ENCODE assay signal across 8 mouse cellular contexts in genomic region chr4:120404247-120404646, GRCm38 (mm10). TPM values are rescaled to one million over a fixed set of nuclear protein-coding genes. Genes with fewer than 3 reads are reported as not detected.
DNase-seq lines count a peak whose midpoint lies in the region; ATAC-seq lines count a peak whose summit lies in the region.

No protein-coding gene starts in this region.

- peak overlapping the region; percentile 77 for H3K4me2 ChIP-seq in heart, embryonic 13.5 days
- H3K4me2 ChIP-seq in midbrain, embryonic 11.5 days, result no peak overlapping the region; the same call in 1 of the 2 replicates
- no peak overlapping the region for H3K4me2 ChIP-seq in hindbrain, embryonic 14.5 days (replicated peaks)
- no peak overlapping the region for H3K4me2 ChIP-seq in stomach, embryonic 16.5 days (ENCODE audit: low read depth, low read length)

- no peak overlapping the region; the same call in 1 of the 2 replicates for H3K9ac ChIP-seq in heart, embryonic 13.5 days
- no peak overlapping the region for H3K9ac ChIP-seq in midbrain, embryonic 11.5 days (ENCODE audit: low read length)
- no peak overlapping the region for H3K9ac ChIP-seq in hindbrain, embryonic 14.5 days
- H3K9ac ChIP-seq in stomach, embryonic 16.5 days (ENCODE audit: low read length), result peak overlapping the region; percentile 100; the same call in 1 of the 2 replicates

- no peaks in the 10 kb centered on the region for H3K27me3 ChIP-seq in heart, embryonic 13.5 days (replicated peaks)
- peaks cover 15% of the 10 kb centered on the region for H3K27me3 ChIP-seq in midbrain, embryonic 10.5 days (ENCODE audit: low read depth, poor library complexity, severe bottlenecking)
- H3K27me3 ChIP-seq in midbrain, embryonic 11.5 days (ENCODE audit: control insufficient read depth, insufficient read depth, low read length), result no peaks in the 10 kb centered on the region
- H3K27me3 ChIP-seq in hindbrain, embryonic 14.5 days (ENCODE audit: control insufficient read depth, insufficient read depth, low read length), result no peaks in the 10 kb centered on the region
- H3K27me3 ChIP-seq in stomach, embryonic 16.5 days (ENCODE audit: control insufficient read depth, insufficient read depth, low read length), result no peaks in the 10 kb centered on the region

- no peaks in the 10 kb centered on the region for H3K9me3 ChIP-seq in heart, embryonic 13.5 days
- no peaks in the 10 kb centered on the region for H3K9me3 ChIP-seq in midbrain, embryonic 10.5 days (replicated peaks)
- H3K9me3 ChIP-seq in midbrain, embryonic 11.5 days (ENCODE audit: control insufficient read depth, low read length), result no peaks in the 10 kb centered on the region
- H3K9me3 ChIP-seq in hindbrain, embryonic 14.5 days (ENCODE audit: control insufficient read depth, low read length), result no peaks in the 10 kb centered on the region
- H3K9me3 ChIP-seq in stomach, embryonic 16.5 days (replicated peaks; ENCODE audit: control insufficient read depth, low read length), result no peaks in the 10 kb centered on the region

- intact Hi-C loops in heart, postnatal 14 days (cut with DNase I), result no loop called here

- ATAC-seq in heart, embryonic 13.5 days (ENCODE audit: extremely low read depth, insufficient number of reproducible peaks, low FRiP score, low TSS enrichment), result no peak
- no peak for ATAC-seq in midbrain, embryonic 11.5 days (ENCODE audit: low FRiP score)
- ATAC-seq in hindbrain, embryonic 14.5 days (ENCODE audit: low FRiP score), result no peak
- ATAC-seq in stomach, embryonic 16.5 days (ENCODE audit: insufficient read depth, low FRiP score), result no peak

- no peak overlapping the region; the same call in 1 of the 2 replicates for H3K4me3 ChIP-seq in heart, embryonic 13.5 days
- 0 out of 2 replicates have a peak overlapping the region, but pooled peaks have one; percentile 93 for H3K4me3 ChIP-seq in midbrain, embryonic 10.5 days
- H3K4me3 ChIP-seq in midbrain, embryonic 11.5 days (ENCODE audit: low read depth, low read length), result no peak overlapping the region
- H3K4me3 ChIP-seq in hindbrain, embryonic 14.5 days (replicated peaks; ENCODE audit: low read length), result peak overlapping the region; percentile 97; the same call in 1 of the 2 replicates
- 0 out of 2 replicates have a peak overlapping the region, but pooled peaks have one; percentile 98 for H3K4me3 ChIP-seq in stomach, embryonic 16.5 days (replicated peaks; ENCODE audit: low read length)

- H3K4me1 ChIP-seq in heart, embryonic 13.5 days, result peaks cover 37% of the 10 kb centered on the region
- peaks cover 25% of the 10 kb centered on the region for H3K4me1 ChIP-seq in midbrain, embryonic 10.5 days
- H3K4me1 ChIP-seq in midbrain, embryonic 11.5 days (ENCODE audit: control insufficient read depth, insufficient read depth, low read length), result peaks cover 10% of the 10 kb centered on the region
- peaks cover 28% of the 10 kb centered on the region for H3K4me1 ChIP-seq in hindbrain, embryonic 14.5 days (replicated peaks; ENCODE audit: control insufficient read depth, insufficient read depth, low read length)
- H3K4me1 ChIP-seq in stomach, embryonic 16.5 days (ENCODE audit: control insufficient read depth, insufficient read depth, low read length), result peaks cover 11% of the 10 kb centered on the region; the same call in 1 of the 2 replicates

- H3K36me3 ChIP-seq in heart, embryonic 13.5 days, result no peaks in the 10 kb centered on the region
- H3K36me3 ChIP-seq in midbrain, embryonic 10.5 days, result no peaks in the 10 kb centered on the region
- no peaks in the 10 kb centered on the region for H3K36me3 ChIP-seq in midbrain, embryonic 11.5 days (ENCODE audit: control insufficient read depth, insufficient read depth, low read length)
- no peaks in the 10 kb centered on the region for H3K36me3 ChIP-seq in hindbrain, embryonic 14.5 days (replicated peaks; ENCODE audit: control insufficient read depth, insufficient read depth)
- no peaks in the 10 kb centered on the region for H3K36me3 ChIP-seq in stomach, embryonic 16.5 days (ENCODE audit: control insufficient read depth, insufficient read depth, low read length)

- H3K27ac ChIP-seq in heart, embryonic 13.5 days (replicated peaks), result peak overlapping the region; percentile 53; the same call in 1 of the 2 replicates
- no peak overlapping the region; the same call in 1 of the 2 replicates for H3K27ac ChIP-seq in midbrain, embryonic 10.5 days (replicated peaks)
- no peak overlapping the region for H3K27ac ChIP-seq in midbrain, embryonic 11.5 days (ENCODE audit: low read depth, low read length)
- H3K27ac ChIP-seq in hindbrain, embryonic 14.5 days, result 0 out of 2 replicates have a peak overlapping the region, but pooled peaks have one; percentile 11
- H3K27ac ChIP-seq in stomach, embryonic 16.5 days (ENCODE audit: low read length), result 0 out of 2 replicates have a peak overlapping the region, but pooled peaks have one; percentile 23

- DNase-seq in heart, postnatal 14 days, result no peak
- no peak for DNase-seq in midbrain, embryonic 10.5 days (ENCODE audit: low spot score)
- no peak for DNase-seq in midbrain, embryonic 11.5 days (ENCODE audit: low spot score, missing footprints)
- DNase-seq in hindbrain, embryonic 14.5 days (ENCODE audit: low spot score), result no peak
- no peak for DNase-seq in frontal cortex, postnatal 10 days (ENCODE audit: low spot score in 2 of 2)
- no peak for DNase-seq in adrenal gland, postnatal 10 days

RNA-seq across cellular contexts. Expression of gene Scmh1, which starts 0.8 kb away (rescaled TPM):
- 67.8 and 70.0 TPM in 2 replicates for polyA plus RNA-seq in heart, embryonic 13.5 days (2015; fragmentation: Nextera tagmentation; extraction: Ambion mirVana)
- 10 to 100 TPM; 54.0 to 61.7 TPM for total RNA-seq in heart, postnatal 14 days (2021)
- 36.8 and 46.9 TPM in 2 replicates for polyA plus RNA-seq in midbrain, embryonic 10.5 days (2016; fragmentation: Nextera tagmentation; extraction: Ambion mirVana)
- polyA plus RNA-seq in midbrain, embryonic 11.5 days (2014; fragmentation: Nextera tagmentation; extraction: Ambion mirVana), result 41.1 and 44.8 TPM in 2 replicates
- 73.3 and 76.8 TPM in 2 replicates for polyA plus RNA-seq in hindbrain, embryonic 14.5 days (2014; fragmentation: Nextera tagmentation; extraction: Ambion mirVana)
- 40.0 and 44.6 TPM in 2 replicates for polyA plus RNA-seq in stomach, embryonic 16.5 days (2015; fragmentation: Nextera tagmentation; extraction: Ambion mirVana)
- 10 to 100 TPM; 40.3 to 47.3 TPM for total RNA-seq in adrenal gland, postnatal 10 days (2021)

Comparison
In these comparisons a context has a peak if more than half of its experiments do, and no peak if none do; other contexts are left out.
1. H3K4me3 ChIP-seq: peak in midbrain, embryonic 10.5 days (single experiment), hindbrain, embryonic 14.5 days (single experiment) and stomach, embryonic 16.5 days (single experiment); none in heart, embryonic 13.5 days (single experiment) and midbrain, embryonic 11.5 days (single experiment).
2. H3K27ac ChIP-seq: peak in heart, embryonic 13.5 days (single experiment), hindbrain, embryonic 14.5 days (single experiment) and stomach, embryonic 16.5 days (single experiment); none in midbrain, embryonic 10.5 days (single experiment) and midbrain, embryonic 11.5 days (single experiment).